Comparison of ENCODE assay signal across 15 mouse cellular contexts in genomic region chr13:48843530-48843929, GRCm38 (mm10).
"Had no signal": no experiment of that assay in that cellular context is flagged by ENCODE, and none has a peak within 500 bp of the region (broad histone marks: within the 10 kb centered on the region; RNA-seq: fewer than 3 reads in every experiment).

No protein-coding gene starts in this region.

- H3K4me3 ChIP-seq: layer of hippocampus, adult 2 months; liver, embryonic 13.5 days; midbrain, embryonic 13.5 days; neural tube, embryonic 12.5 days; neural tube, embryonic 15.5 days had no signal

- H3K36me3 ChIP-seq: liver, embryonic 13.5 days; neural tube, embryonic 15.5 days had no signal

- DNase-seq: kidney, adult 18-20 months; kidney, postnatal 25 days; layer of hippocampus, adult 9-11 months; liver, embryonic 13.5 days; lung, embryonic 14.5 days; right cerebral cortex, adult 18-20 months; right cerebral cortex, postnatal 14 days; right cerebral cortex, postnatal 4 days had no signal

- H3K27ac ChIP-seq: kidney, postnatal 0 days; layer of hippocampus, adult 2 months; liver, embryonic 13.5 days; macrophage; midbrain, embryonic 13.5 days; neural tube, embryonic 12.5 days; neural tube, embryonic 15.5 days; stomach, postnatal 0 days had no signal

- H3K27me3 ChIP-seq: liver, embryonic 13.5 days; midbrain, embryonic 13.5 days; neural tube, embryonic 12.5 days; neural tube, embryonic 15.5 days had no signal
